Mouse (Mus musculus) CH12.LX (cell line): ENCODE results near the gene Spop. TPM values are rescaled to one million over a fixed set of nuclear protein-coding genes. Genes with fewer than 3 reads are reported as not detected.

ENCODE experiments used
- DNase-seq: peaks from one replicate; pipeline ENCODE4 v3.0.0-alpha.2; 2013; ENCODE audit errors: extremely low read depth
- H3K27ac ChIP-seq: 2 replicates; pipeline ENCODE4 v1.5.1; 2012; ENCODE audit warnings: low read depth, mild to moderate bottlenecking, control low read depth, moderate library complexity; ENCODE audit not compliant: insufficient read depth
- H3K27me3 ChIP-seq: replicated peaks from 2 replicates; pipeline ENCODE3; 2012; ENCODE audit warnings: inconsistent platforms
- H3K36me3 ChIP-seq, 2 experiments: replicated peaks in 1 of 2; 2 replicates each; pipeline versions ENCODE3 to v1.6.1; 2012; ENCODE audit warnings: inconsistent platforms in 1 of 2, low read length in 1 of 2, mild to moderate bottlenecking in 1 of 2, mixed read lengths in 1 of 2, moderate library complexity in 1 of 2; ENCODE audit not compliant: control insufficient read depth in 1 of 2, insufficient read depth in 1 of 2
- H3K4me1 ChIP-seq, 2 experiments: 2 replicates each; pipeline ENCODE4 v1.6.1; 2012; ENCODE audit warnings: inconsistent platforms in 1 of 2, moderate library complexity in 1 of 2; ENCODE audit not compliant: insufficient read depth in 2 of 2, control insufficient read depth in 1 of 2
- H3K4me2 ChIP-seq: 2 replicates; pipeline ENCODE4 v1.6.1; 2012; ENCODE audit warnings: low read depth, mild to moderate bottlenecking, control low read depth; ENCODE audit not compliant: poor library complexity, insufficient read depth, severe bottlenecking
- H3K4me3 ChIP-seq, 3 experiments: fragments of 150-350 bp in 1 of 3; sonication (generic) in 1 of 3; replicated peaks in 1 of 3; 2 replicates each; pipeline versions ENCODE3 to v1.5.1; 2011 to 2012; ENCODE audit warnings: low read depth in 2 of 3, low read length in 2 of 3, mild to moderate bottlenecking in 2 of 3, moderate library complexity in 2 of 3, control low read depth in 1 of 3, improper control_type of control experiment in 1 of 3, inconsistent platforms in 1 of 3, mixed read lengths in 1 of 3; ENCODE audit not compliant: poor library complexity in 1 of 3
- H3K79me2 ChIP-seq: replicated peaks from 2 replicates; pipeline ENCODE4 v1.6.1; 2012; ENCODE audit warnings: mild to moderate bottlenecking, moderate library complexity; ENCODE audit not compliant: control insufficient read depth, poor library complexity, insufficient read depth, severe bottlenecking; ENCODE audit errors: extremely low read depth
- H3K9ac ChIP-seq: 2 replicates; pipeline ENCODE4 v1.6.1; 2012; ENCODE audit warnings: low read depth, mild to moderate bottlenecking, control low read depth, moderate library complexity; ENCODE audit not compliant: insufficient read depth
- H3K9me3 ChIP-seq: replicated peaks from 2 replicates; pipeline ENCODE3; 2012; ENCODE audit warnings: low read length, inconsistent platforms, mixed read lengths
- CHD1 ChIP-seq: IDR thresholded peaks from 2 replicates; pipeline ENCODE4 v1.6.1; 2012; ENCODE audit warnings: low read depth, low read length, improper control_type of control experiment, inconsistent platforms
- CTCF ChIP-seq, 2 experiments: IDR thresholded peaks in 1 of 2; conservative IDR thresholded peaks in 1 of 2; 2 replicates each; pipeline ENCODE4 v1.5.1; 2011 to 2012; ENCODE audit warnings: low read depth in 2 of 2, low read length in 2 of 2, improper control_type of control experiment in 1 of 2, inconsistent platforms in 1 of 2, mild to moderate bottlenecking in 1 of 2, moderate library complexity in 1 of 2
- EP300 ChIP-seq: IDR thresholded peaks from 2 replicates; pipeline ENCODE4 v1.6.1; 2011; ENCODE audit warnings: low read length, improper control_type of control experiment
- GABPA ChIP-seq: IDR thresholded peaks from 2 replicates; pipeline ENCODE4 v1.6.1; 2012; ENCODE audit warnings: low read depth, low read length, improper control_type of control experiment, inconsistent platforms; ENCODE audit not compliant: insufficient replicate concordance
- MAX ChIP-seq: IDR thresholded peaks from 2 replicates; pipeline ENCODE4 v1.6.1; 2011; ENCODE audit warnings: low read length, improper control_type of control experiment
- MYC ChIP-seq: IDR thresholded peaks from 2 replicates; pipeline ENCODE4 v1.6.1; 2011; ENCODE audit warnings: low read depth, mild to moderate bottlenecking, improper control_type of control experiment, low read length
- POLR2A ChIP-seq: IDR thresholded peaks from 2 replicates; pipeline ENCODE4 v1.6.1; 2011; ENCODE audit warnings: low read depth, mild to moderate bottlenecking, improper control_type of control experiment, low read length
- RAD21 ChIP-seq: IDR thresholded peaks from 2 replicates; pipeline ENCODE4 v1.6.1; 2011; ENCODE audit warnings: low read depth, mild to moderate bottlenecking, low read length, improper control_type of control experiment, moderate library complexity
- SIN3A ChIP-seq: IDR thresholded peaks from 2 replicates; pipeline ENCODE4 v1.6.1; 2012; ENCODE audit warnings: low read length, improper control_type of control experiment, inconsistent platforms
- SMC3 ChIP-seq: IDR thresholded peaks from 2 replicates; pipeline ENCODE4 v1.6.1; 2011; ENCODE audit warnings: low read depth, low read length, improper control_type of control experiment
- ZMIZ1 ChIP-seq: IDR thresholded peaks from 2 replicates; pipeline ENCODE4 v1.6.1; 2012; ENCODE audit warnings: low read depth, mild to moderate bottlenecking, inconsistent platforms, low read length, improper control_type of control experiment
- dilution Hi-C: fragments of 300-500 bp; cut with MboI; formaldehyde crosslinking; loops from 2 replicates; pipeline ENCODE4 v1.14.3; 2020; ENCODE audit warnings: low sequenced_read_pairs; ENCODE audit not compliant: extremely low pct_unique_long_range_greater_than_20kb, extremely low pct_ligation_motif_present
- in situ Hi-C: fragments of 300-500 bp; cut with MboI; formaldehyde crosslinking; loops from 3 replicates; pipeline ENCODE4 v1.14.3; 2019; ENCODE audit warnings: low sequenced_read_pairs, low pct_ligation_motif_present, low pct_unique_long_range_greater_than_20kb, mixed read lengths
- polyA plus RNA-seq: library from polyadenylated mRNA; unstranded; fragments of >175 nt; gene quantifications from 2 replicates; pipeline ENCODE4 v1.2.1, GENCODE M21; 2012; ENCODE audit warnings: low read depth; ENCODE audit not compliant: insufficient read length
- total RNA-seq, 2 experiments: library from RNA; depleted of rRNA; stranded (reverse); fragments of 300-350 nt in 1 of 2; fragments of >200 nt in 1 of 2; gene quantifications; 2 replicates each; pipeline ENCODE4 v1.2.3; 2012 to 2014

Spop gene
- total and polyA plus RNA-seq, 3 experiments: 42.7 to 103 (median 51.9) TPM

GRCm38 (mm10) chr11:95387354-95387753 is 26.5 kb upstream of the Spop start:
- Histone ChIP-seq H3K4me2 (no peak overlapping the region), H3K27me3 (no peaks in the 10 kb centered on the region), H3K36me3 (peaks cover 50 to 63% of the 10 kb centered on the region in 2 experiments), H3K4me3 (no peak overlapping the region), H3K9ac (no peak overlapping the region), H3K9me3 (no peaks in the 10 kb centered on the region)
- in situ Hi-C loops: loop anchor here (25.0 kb wide), 1 partner anchor 275 kb away; the partner anchor contains the start of gene Phb
- dilution Hi-C loops: no loop called here
- TF ChIP-seq EP300 (no peak), ZMIZ1 (no peak), SIN3A (no peak), SMC3 (no peak), MAX (no peak), POLR2A (no peak), MYC (no peak)
- TF ChIP-seq, all 38 proteins: peak for 0
- H3K79me2 ChIP-seq: peaks cover 14% of the 10 kb centered on the region
- peaks cover 3 to 17% of the 10 kb centered on the region in 2 experiments for H3K4me1 ChIP-seq
- no peak overlapping the region for H3K27ac ChIP-seq
- no peak for DNase-seq

- in situ Hi-C loops (loop anchor here (25.0 kb wide), 1 partner anchor 273 kb away; the partner anchor contains the start of gene Phb), dilution Hi-C loops (no loop called here)
- no peak for DNase-seq
- H3K27ac ChIP-seq: no peak overlapping the region
- H3K4me3 ChIP-seq: no peak overlapping the region
- H3K79me2 ChIP-seq: peaks cover 14% of the 10 kb centered on the region
- H3K36me3 ChIP-seq: peaks cover 51 to 75% of the 10 kb centered on the region in 2 experiments
- H3K4me2 ChIP-seq: no peak overlapping the region
- no peaks in the 10 kb centered on the region for H3K27me3 ChIP-seq
- H3K9me3 ChIP-seq: no peaks in the 10 kb centered on the region
- H3K9ac ChIP-seq: no peak overlapping the region
- peaks cover 3 to 15% of the 10 kb centered on the region in 2 experiments for H3K4me1 ChIP-seq
- TF ChIP-seq SIN3A: no peak
- peak in 1 of 2 experiments; percentile 56; a peak in 2 of 4 replicates for TF ChIP-seq CTCF (conservative IDR thresholded peaks at IDR 0.05 in 1 of 2, IDR thresholded peaks at IDR 0.05 in 1 of 2; ENCODE audit: low read depth in 2 of 2, low read length in 2 of 2)
- TF ChIP-seq RAD21: peak; percentile 23
Observed at GRCm38 (mm10) chr11:95389006-95389405, 24.9 kb upstream of the Spop start.

- H3K27ac ChIP-seq: no peak overlapping the region
- no peaks in the 10 kb centered on the region for H3K9me3 ChIP-seq
- peaks cover 3 to 13% of the 10 kb centered on the region in 2 experiments for H3K4me1 ChIP-seq
- in situ Hi-C loops: loop anchor here (25.0 kb wide), 1 partner anchor 272 kb away; the partner anchor contains the start of gene Phb
- peaks cover 8% of the 10 kb centered on the region for H3K79me2 ChIP-seq
- no peak for DNase-seq
- H3K4me3 ChIP-seq: no peak overlapping the region
- H3K27me3 ChIP-seq: no peaks in the 10 kb centered on the region
- no peak for TF ChIP-seq CHD1
- TF ChIP-seq RAD21: no peak
- no peak for TF ChIP-seq GABPA
- dilution Hi-C loops: no loop called here
- H3K36me3 ChIP-seq: peaks cover 51 to 76% of the 10 kb centered on the region in 2 experiments
- H3K9ac ChIP-seq: no peak overlapping the region
- H3K4me2 ChIP-seq: no peak overlapping the region
Observed at GRCm38 (mm10) chr11:95390420-95390819, 23.5 kb upstream of the Spop start.
